Mouse (Mus musculus) ES-Bruce4 (cell line): ENCODE measurements at regions not wholly inside any gene's neighbourhood (a gene's known extent, or its start where the extent isn't known, plus 50 kb on each side); places are given as distances from the start of the nearest gene placed in this dataset.

ENCODE experiments used
- CTCF ChIP-seq: IDR thresholded peaks from one replicate; pipeline ENCODE4 v1.8.1; 2011; ENCODE audit warnings: low read depth, low read length
- EP300 ChIP-seq: IDR thresholded peaks from 2 replicates; pipeline ENCODE4 v1.6.1; 2011; ENCODE audit warnings: low read depth, low read length; ENCODE audit not compliant: insufficient read depth
- POLR2A ChIP-seq: IDR thresholded peaks from one replicate; pipeline ENCODE4 v1.8.1; 2011; ENCODE audit warnings: low read length; ENCODE audit not compliant: insufficient read depth

DNA sequence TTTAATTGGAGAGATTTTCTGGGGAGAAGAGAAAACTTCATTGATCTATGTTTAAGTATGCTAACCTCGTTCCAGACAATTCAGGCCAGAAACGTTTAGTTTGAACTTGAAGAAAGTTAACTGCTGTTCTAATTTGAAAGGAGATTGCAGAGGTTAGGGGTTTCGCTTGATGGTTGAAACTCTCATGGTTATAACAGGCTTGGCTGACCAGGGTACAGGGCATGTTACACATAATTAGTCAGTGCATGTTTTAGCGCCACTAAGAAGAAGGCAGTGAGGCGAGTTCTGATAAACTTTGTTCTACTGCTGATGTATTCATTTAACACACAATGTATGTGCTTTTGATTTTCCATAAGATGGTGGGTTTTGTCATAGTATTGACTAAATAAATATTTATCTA, 331.1 kb upstream of the Cntn3 start:
- no peak for TF ChIP-seq EP300
- TF ChIP-seq CTCF: no peak
- no peak for TF ChIP-seq POLR2A
